Mouse (Mus musculus) hindbrain, embryonic 14.5 days (tissue): ENCODE results near the gene Gm17019. TPM values are rescaled to one million over a fixed set of nuclear protein-coding genes. Genes with fewer than 3 reads are reported as not detected.
A peak's percentile ranks its signal among the peaks of the same experiment; 100 is the strongest.
"Not testable (repeated sequence)": the region's sequence is repeated elsewhere in the genome, so short reads cannot be mapped to it uniquely, and the experiment has no call there.

Experiments used
- ATAC-seq: fragments of 200-750 bp; cut with Nextera tagmentation; 2 replicates; pipeline ENCODE4 v1.8.0; 2017; ENCODE audit warnings: moderate number of reproducible peaks, mild to moderate bottlenecking, moderate TSS enrichment, moderate library complexity; ENCODE audit not compliant: low FRiP score
- DNase-seq: peaks from one replicate; pipeline ENCODE4 v3.0.0-alpha.2; 2015; ENCODE audit warnings: low spot score
- H3K27ac ChIP-seq: fragments of 300-500 bp; sonication (generic); 2 replicates; pipeline ENCODE4 v1.5.1; 2014; ENCODE audit warnings: mild to moderate bottlenecking, moderate library complexity
- H3K27me3 ChIP-seq: fragments of 300-500 bp; sonication (generic); 2 replicates; pipeline ENCODE4 v1.6.1; 2014; ENCODE audit warnings: mild to moderate bottlenecking, low read length, mixed read lengths; ENCODE audit not compliant: control insufficient read depth, insufficient read depth
- H3K36me3 ChIP-seq: fragments of 300-500 bp; sonication (generic); replicated peaks from 2 replicates; pipeline ENCODE4 v1.6.1; 2014; ENCODE audit not compliant: control insufficient read depth, insufficient read depth
- H3K4me1 ChIP-seq: fragments of 300-500 bp; sonication (generic); replicated peaks from 2 replicates; pipeline ENCODE4 v1.6.1; 2014; ENCODE audit warnings: antibody characterized with exemption, low read length, mixed read lengths; ENCODE audit not compliant: control insufficient read depth, insufficient read depth
- H3K4me2 ChIP-seq: fragments of 300-500 bp; sonication (generic); replicated peaks from 2 replicates; pipeline ENCODE4 v1.6.1; 2014; ENCODE audit warnings: mild to moderate bottlenecking, moderate library complexity
- H3K4me3 ChIP-seq: fragments of 300-500 bp; sonication (generic); replicated peaks from 2 replicates; pipeline ENCODE4 v1.5.1; 2014; ENCODE audit warnings: mild to moderate bottlenecking, low read length
- H3K9ac ChIP-seq: fragments of 300-500 bp; sonication (generic); 2 replicates; pipeline ENCODE4 v1.6.1; 2014
- H3K9me3 ChIP-seq: fragments of 300-500 bp; sonication (generic); 2 replicates; pipeline ENCODE4 v1.6.1; 2016; ENCODE audit warnings: low read length; ENCODE audit not compliant: control insufficient read depth
- WGBS: fragments of 180-500 bp; shearing (Covaris S2); extraction: QIAGEN DNeasy Blood & Tissue Kit; methylation state at CpG from one replicate; pipeline ENCODE4 v1.1.7; 2014; 5-methylcytosine and 5-hydroxymethylcytosine counted together
- polyA plus RNA-seq: library from polyadenylated mRNA; unstranded; fragments of >200 nt; fragmentation: Nextera tagmentation; extraction: Ambion mirVana; gene quantifications from 2 replicates; pipeline ENCODE4 v1.2.1, GENCODE M21; 2014

Gene Gm17019
- polyA plus RNA-seq, 1 experiment from 2014 or later = not detected

DNA sequence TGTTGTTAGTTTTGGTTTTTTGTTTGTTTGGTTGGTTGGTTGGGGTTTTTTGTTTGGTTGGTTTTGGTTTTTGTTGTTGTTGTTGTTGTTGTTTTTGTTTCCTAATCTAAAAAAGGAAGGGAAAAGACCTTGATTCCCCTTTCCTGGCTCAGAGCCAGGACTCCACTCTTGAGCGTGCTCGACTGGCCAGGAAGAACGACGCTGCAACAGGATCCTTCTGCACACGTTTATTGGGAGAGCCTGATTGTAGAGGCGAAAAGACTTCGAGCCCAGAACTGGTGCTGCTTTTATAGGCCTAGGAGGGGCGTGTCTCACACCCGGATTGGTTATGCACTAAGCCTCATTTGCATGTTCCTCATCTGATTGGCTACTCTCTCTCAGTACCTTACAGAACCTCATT is 34.7 kb downstream of the Gm17019 start:
- H3K4me2 ChIP-seq, DNase-seq, H3K4me1 ChIP-seq, H3K27ac ChIP-seq, ATAC-seq, H3K9ac ChIP-seq, H3K27me3 ChIP-seq, H3K4me3 ChIP-seq, H3K36me3 ChIP-seq: not testable (repeated sequence)
- H3K9me3 ChIP-seq = peaks cover 38% of the 10 kb centered on the region
- WGBS = 80% methylated on average over 9 of the region's 9 CpGs

GRCm38 (mm10) chr5:14997556-14997955 is 35.2 kb downstream of the Gm17019 start:
- H3K4me1 ChIP-seq, H3K27me3 ChIP-seq, H3K36me3 ChIP-seq, H3K4me3 ChIP-seq, H3K4me2 ChIP-seq, H3K27ac ChIP-seq, ATAC-seq, H3K9ac ChIP-seq: not testable (repeated sequence)
- peaks cover 36% of the 10 kb centered on the region for H3K9me3 ChIP-seq
- peak; percentile 23 for DNase-seq
- 85% methylated on average over 4 of the region's 4 CpGs for WGBS

DNA sequence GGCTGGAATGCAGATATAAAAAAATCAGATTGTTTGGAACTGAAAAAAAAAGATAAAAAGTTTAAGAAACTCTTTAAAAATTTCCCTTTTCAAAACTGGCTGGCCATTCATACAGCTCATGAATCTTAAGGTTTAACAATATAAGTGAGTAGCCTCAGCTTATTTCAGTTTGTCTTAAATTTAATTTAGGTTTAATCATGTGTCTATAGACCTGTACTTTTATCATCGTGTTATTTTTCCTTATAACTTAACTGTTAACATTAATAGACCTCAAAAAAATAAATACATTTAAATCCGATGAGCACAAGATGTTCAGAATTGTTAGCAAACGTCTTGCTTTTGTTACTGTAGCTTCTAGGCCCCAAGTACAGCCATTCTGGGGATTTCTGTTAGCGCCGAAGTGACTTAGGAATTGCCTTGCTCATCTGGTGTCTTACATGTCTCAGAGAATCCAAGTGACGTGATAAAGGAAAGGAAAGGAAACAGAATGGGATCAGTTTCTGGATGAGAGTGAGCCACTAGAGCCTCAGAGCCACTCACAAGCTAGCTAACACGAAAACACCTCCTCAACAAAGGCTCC is 36.0 kb downstream of the Gm17019 start:
- H3K27ac ChIP-seq, H3K4me3 ChIP-seq, H3K27me3 ChIP-seq, H3K4me2 ChIP-seq, H3K9ac ChIP-seq, H3K4me1 ChIP-seq, DNase-seq, H3K36me3 ChIP-seq: not testable (repeated sequence)
- H3K9me3 ChIP-seq = peaks cover 32% of the 10 kb centered on the region
- ATAC-seq = peak; percentile 51
- WGBS = 77% methylated on average over 6 of the region's 7 CpGs

- WGBS = 86% methylated on average over 6 of the region's 6 CpGs
- H3K36me3 ChIP-seq, DNase-seq, H3K9ac ChIP-seq, H3K4me1 ChIP-seq, H3K4me3 ChIP-seq, H3K27me3 ChIP-seq, H3K4me2 ChIP-seq, H3K27ac ChIP-seq: not testable (repeated sequence)
- H3K9me3 ChIP-seq = peaks cover 34% of the 10 kb centered on the region
- ATAC-seq = peak; percentile 89
These were observed 38.7 kb downstream of the Gm17019 start for GRCm38 (mm10) chr5:14994124-14994523.

- not testable (repeated sequence) for H3K4me1 ChIP-seq, DNase-seq, H3K27me3 ChIP-seq, H3K4me2 ChIP-seq, H3K4me3 ChIP-seq, H3K36me3 ChIP-seq, H3K9ac ChIP-seq, H3K27ac ChIP-seq
- peaks cover 20% of the 10 kb centered on the region for H3K9me3 ChIP-seq
- peak; percentile 70; the same call in 1 of the 2 replicates for ATAC-seq
- 78% methylated on average over 7 of the region's 8 CpGs for WGBS
These were observed 42.2 kb downstream of the Gm17019 start for GRCm38 (mm10) chr5:14990375-14991158.

DNA sequence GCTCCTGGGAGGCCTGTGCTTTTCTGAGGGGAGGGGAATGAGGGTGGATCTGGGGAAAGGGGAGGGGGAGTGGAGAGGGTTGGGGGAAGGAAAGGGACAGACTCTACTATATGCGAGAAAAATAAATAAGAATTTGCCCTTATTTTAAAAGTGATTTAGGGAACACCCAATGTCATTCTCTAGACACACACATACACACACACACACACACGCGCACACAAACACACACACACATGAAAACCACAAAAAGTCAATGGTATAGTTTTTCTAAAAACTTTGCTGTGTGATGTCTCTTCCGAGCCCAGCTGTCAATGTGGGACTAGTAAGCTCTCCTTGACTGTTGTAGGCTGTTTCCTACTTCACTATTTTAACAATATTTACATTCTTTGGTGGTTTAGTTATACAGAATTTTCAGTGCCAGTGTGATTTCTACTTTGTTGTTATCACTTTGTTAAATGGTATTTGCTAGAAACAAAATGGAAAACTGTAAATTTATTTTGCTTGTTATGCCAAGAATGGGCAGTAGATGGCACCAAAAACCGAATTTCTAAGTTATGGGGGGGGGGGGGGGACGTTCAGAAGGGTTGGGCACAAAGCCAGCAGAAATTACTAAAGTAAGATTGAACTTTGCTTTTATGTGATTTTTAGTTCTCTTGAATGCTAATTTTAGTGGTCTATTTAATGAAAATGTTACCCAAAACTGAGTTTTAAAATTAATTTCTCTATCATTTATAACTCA is 46.0 kb downstream of the Gm17019 start:
- not testable (repeated sequence) for H3K27ac ChIP-seq, H3K4me2 ChIP-seq, H3K36me3 ChIP-seq, DNase-seq, H3K9ac ChIP-seq, H3K4me1 ChIP-seq, H3K27me3 ChIP-seq, H3K4me3 ChIP-seq
- peak; percentile 82 for ATAC-seq
- peaks cover 11% of the 10 kb centered on the region for H3K9me3 ChIP-seq
- WGBS = 37% methylated on average over 5 of the region's 6 CpGs

Other genes with a start within 250 kb of the Gm17019 start
- not detected in 2 replicates for gene Gm9758, start 118.1 kb downstream of the Gm17019 start, polyA plus RNA-seq
- gene Speer4e, start 94.6 kb downstream of the Gm17019 start, polyA plus RNA-seq = not detected in 2 replicates
- gene Gm10354, start 54.1 kb downstream of the Gm17019 start, polyA plus RNA-seq = not detected in 2 replicates